Mouse (Mus musculus): Measurements from ENCODE around the gene Cdk1. TPM values are rescaled to one million over a fixed set of nuclear protein-coding genes. Genes with fewer than 3 reads are reported as not detected.

Cdk1 gene
- polyA plus RNA-seq, 1 experiment from 2014 or later = 133 TPM

GRCm38 (mm10) chr10:69336219-69336618 is 16.5 kb downstream of the Cdk1 start:
- no peaks in the 10 kb centered on the region for H3K9me3 ChIP-seq (ENCODE audit: control insufficient read depth)
- H3K27ac ChIP-seq (ENCODE audit: low read depth, low read length) = no peak overlapping the region
- H3K4me1 ChIP-seq (replicated peaks; ENCODE audit: control insufficient read depth, insufficient read depth, low read length) = no peaks in the 10 kb centered on the region
- no peak overlapping the region for H3K4me2 ChIP-seq (replicated peaks; ENCODE audit: low read depth)
- H3K9ac ChIP-seq (ENCODE audit: low read depth, low read length) = no peak overlapping the region
- H3K36me3 ChIP-seq (ENCODE audit: control insufficient read depth, insufficient read depth) = peaks cover 39% of the 10 kb centered on the region
- WGBS = 84% methylated on average over 11 of the region's 11 CpGs
- no peaks in the 10 kb centered on the region for H3K27me3 ChIP-seq (replicated peaks; ENCODE audit: control insufficient read depth, insufficient read depth, low read length)
- TF ChIP-seq CTCF (IDR thresholded peaks at IDR 0.05; ENCODE audit: low read depth) = no peak
- no peak overlapping the region for H3K4me3 ChIP-seq (ENCODE audit: low read depth, low read length)
- ATAC-seq = no peak

GRCm38 (mm10) chr10:69335611-69336010 is 17.1 kb downstream of the Cdk1 start:
- 79% methylated on average over 4 of the region's 4 CpGs for WGBS
- Histone ChIP-seq H3K4me1 (replicated peaks; ENCODE audit: control insufficient read depth, insufficient read depth, low read length) (no peaks in the 10 kb centered on the region), H3K9ac (ENCODE audit: low read depth, low read length) (no peak overlapping the region), H3K36me3 (ENCODE audit: control insufficient read depth, insufficient read depth) (peaks cover 38% of the 10 kb centered on the region; the same call in 1 of the 2 replicates), H3K27me3 (replicated peaks; ENCODE audit: control insufficient read depth, insufficient read depth, low read length) (no peaks in the 10 kb centered on the region), H3K4me2 (replicated peaks; ENCODE audit: low read depth) (no peak overlapping the region), H3K4me3 (ENCODE audit: low read depth, low read length) (no peak overlapping the region), H3K9me3 (ENCODE audit: control insufficient read depth) (no peaks in the 10 kb centered on the region), H3K27ac (ENCODE audit: low read depth, low read length) (peak overlapping the region; percentile 54)
- TF ChIP-seq CTCF (IDR thresholded peaks at IDR 0.05; ENCODE audit: low read depth) = no peak
- no peak for ATAC-seq

DNA sequence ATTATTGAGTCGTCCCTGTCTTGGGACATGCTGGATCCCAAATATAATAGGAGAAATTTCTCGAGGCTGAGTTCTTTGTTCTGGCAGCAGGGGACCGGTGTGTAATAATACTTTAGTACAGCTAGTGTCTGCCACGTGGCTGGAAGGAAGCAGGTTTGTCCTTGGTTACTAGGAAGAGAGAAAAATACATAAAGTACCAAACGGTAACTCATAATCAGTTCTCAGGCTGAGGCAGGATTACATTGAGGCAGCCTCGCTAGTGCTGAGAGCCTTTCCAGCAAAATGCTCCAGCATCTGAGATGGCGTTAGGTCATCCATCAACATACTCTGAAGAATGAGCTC is 17.6 kb downstream of the Cdk1 start:
- no peak overlapping the region for H3K4me3 ChIP-seq (ENCODE audit: low read depth, low read length)
- H3K27me3 ChIP-seq (replicated peaks; ENCODE audit: control insufficient read depth, insufficient read depth, low read length) = no peaks in the 10 kb centered on the region
- no peak overlapping the region for H3K9ac ChIP-seq (ENCODE audit: low read depth, low read length)
- no peak overlapping the region for H3K4me2 ChIP-seq (replicated peaks; ENCODE audit: low read depth)
- no peak for ATAC-seq
- no peaks in the 10 kb centered on the region for H3K9me3 ChIP-seq (ENCODE audit: control insufficient read depth)
- no peaks in the 10 kb centered on the region for H3K4me1 ChIP-seq (replicated peaks; ENCODE audit: control insufficient read depth, insufficient read depth, low read length)
- peaks cover 34% of the 10 kb centered on the region; the same call in 1 of the 2 replicates for H3K36me3 ChIP-seq (ENCODE audit: control insufficient read depth, insufficient read depth)
- TF ChIP-seq CTCF (IDR thresholded peaks at IDR 0.05; ENCODE audit: low read depth) = no peak
- 50% methylated on average over 7 of the region's 7 CpGs for WGBS
- peak overlapping the region; percentile 54 for H3K27ac ChIP-seq (ENCODE audit: low read depth, low read length)

GRCm38 (mm10) chr10:69334271-69335194 is 18.2 kb downstream of the Cdk1 start:
- peak overlapping the region; percentile 54 for H3K27ac ChIP-seq (ENCODE audit: low read depth, low read length)
- no peaks in the 10 kb centered on the region for H3K4me1 ChIP-seq (replicated peaks; ENCODE audit: control insufficient read depth, insufficient read depth, low read length)
- no peak for ATAC-seq
- H3K9me3 ChIP-seq (ENCODE audit: control insufficient read depth) = no peaks in the 10 kb centered on the region
- TF ChIP-seq CTCF (IDR thresholded peaks at IDR 0.05; ENCODE audit: low read depth) = no peak
- H3K9ac ChIP-seq (ENCODE audit: low read depth, low read length) = no peak overlapping the region
- no peaks in the 10 kb centered on the region for H3K27me3 ChIP-seq (replicated peaks; ENCODE audit: control insufficient read depth, insufficient read depth, low read length)
- no peak overlapping the region for H3K4me2 ChIP-seq (replicated peaks; ENCODE audit: low read depth)
- H3K36me3 ChIP-seq (ENCODE audit: control insufficient read depth, insufficient read depth) = peaks cover 27% of the 10 kb centered on the region; the same call in 1 of the 2 replicates
- 53% methylated on average over 16 of the region's 16 CpGs for WGBS
- H3K4me3 ChIP-seq (ENCODE audit: low read depth, low read length) = no peak overlapping the region

GRCm38 (mm10) chr10:69333212-69333611 is 19.5 kb downstream of the Cdk1 start:
- Histone ChIP-seq H3K4me3 (ENCODE audit: low read depth, low read length) (no peak overlapping the region), H3K4me2 (replicated peaks; ENCODE audit: low read depth) (no peak overlapping the region), H3K27me3 (replicated peaks; ENCODE audit: control insufficient read depth, insufficient read depth, low read length) (no peaks in the 10 kb centered on the region), H3K9me3 (ENCODE audit: control insufficient read depth) (no peaks in the 10 kb centered on the region), H3K4me1 (replicated peaks; ENCODE audit: control insufficient read depth, insufficient read depth, low read length) (no peaks in the 10 kb centered on the region), H3K36me3 (ENCODE audit: control insufficient read depth, insufficient read depth) (peaks cover 21% of the 10 kb centered on the region; the same call in 1 of the 2 replicates), H3K27ac (ENCODE audit: low read depth, low read length) (no peak overlapping the region), H3K9ac (ENCODE audit: low read depth, low read length) (no peak overlapping the region)
- no peak for ATAC-seq
- 82% methylated on average over 11 of the region's 11 CpGs for WGBS
- TF ChIP-seq CTCF (IDR thresholded peaks at IDR 0.05; ENCODE audit: low read depth) = no peak

- H3K27ac ChIP-seq (ENCODE audit: low read depth, low read length) = no peak overlapping the region
- no peak overlapping the region for H3K4me3 ChIP-seq (ENCODE audit: low read depth, low read length)
- peaks cover 5% of the 10 kb centered on the region; the same call in 1 of the 2 replicates for H3K36me3 ChIP-seq (ENCODE audit: control insufficient read depth, insufficient read depth)
- H3K27me3 ChIP-seq (replicated peaks; ENCODE audit: control insufficient read depth, insufficient read depth, low read length) = no peaks in the 10 kb centered on the region
- no peak overlapping the region for H3K4me2 ChIP-seq (replicated peaks; ENCODE audit: low read depth)
- WGBS = 67% methylated on average over 6 of the region's 6 CpGs
- TF ChIP-seq CTCF (IDR thresholded peaks at IDR 0.05; ENCODE audit: low read depth) = no peak
- H3K9ac ChIP-seq (ENCODE audit: low read depth, low read length) = no peak overlapping the region
- no peaks in the 10 kb centered on the region for H3K4me1 ChIP-seq (replicated peaks; ENCODE audit: control insufficient read depth, insufficient read depth, low read length)
- H3K9me3 ChIP-seq (ENCODE audit: control insufficient read depth) = no peaks in the 10 kb centered on the region
- no peak for ATAC-seq
These were observed 21.5 kb downstream of the Cdk1 start for GRCm38 (mm10) chr10:69331231-69331630.

Data from intestine, postnatal 0 days (tissue).